Mouse (Mus musculus): ENCODE measurements around the gene Gria4. TPM values are rescaled to one million over a fixed set of nuclear protein-coding genes. Genes with fewer than 3 reads are reported as not detected.

Gria4 gene
- polyA plus RNA-seq, 1 experiment from 2014 or later, result 1.7 TPM

DNA sequence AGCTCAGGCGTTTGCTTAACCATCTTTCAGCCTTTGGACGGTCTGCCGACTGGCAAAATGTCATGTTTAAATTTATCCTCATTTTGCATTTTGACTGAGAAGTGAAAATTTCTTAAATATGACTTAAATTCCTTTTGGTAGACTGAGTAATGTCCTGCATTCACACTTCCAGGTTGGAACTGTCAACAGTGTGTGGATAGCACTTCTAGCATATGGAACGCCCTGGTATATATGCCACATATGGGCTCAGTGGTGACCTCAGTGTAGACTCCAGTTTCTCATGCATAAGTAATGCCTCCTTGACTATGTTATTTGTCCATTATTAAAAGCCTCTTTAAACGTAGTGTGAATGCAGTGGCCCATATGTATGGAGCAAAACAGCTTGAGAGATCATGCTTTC lies 222.4 kb downstream of the Gria4 start:
- Histone ChIP-seq H3K36me3 (no peaks in the 10 kb centered on the region), H3K9ac (no peak overlapping the region), H3K4me1 (no peaks in the 10 kb centered on the region), H3K27me3 (no peaks in the 10 kb centered on the region), H3K4me3 (replicated peaks) (no peak overlapping the region), H3K9me3 (replicated peaks) (no peaks in the 10 kb centered on the region), H3K27ac (replicated peaks) (no peak overlapping the region), H3K4me2 (replicated peaks) (no peak overlapping the region)
- 71% methylated on average over 5 of the region's 5 CpGs for WGBS
- no peak for ATAC-seq (ENCODE audit: insufficient number of reproducible peaks, low FRiP score, low TSS enrichment, low read depth)

- 57% methylated on average over 4 of the region's 4 CpGs for WGBS
- Histone ChIP-seq H3K4me1 (no peaks in the 10 kb centered on the region), H3K4me3 (replicated peaks) (no peak overlapping the region), H3K9me3 (replicated peaks) (no peaks in the 10 kb centered on the region), H3K27me3 (no peaks in the 10 kb centered on the region), H3K36me3 (no peaks in the 10 kb centered on the region), H3K4me2 (replicated peaks) (no peak overlapping the region), H3K27ac (replicated peaks) (no peak overlapping the region), H3K9ac (no peak overlapping the region)
- ATAC-seq (ENCODE audit: insufficient number of reproducible peaks, low FRiP score, low TSS enrichment, low read depth), result no peak
Measured at GRCm38 (mm10) chr9:4555415-4555959, 240.5 kb downstream of the Gria4 start.

DNA sequence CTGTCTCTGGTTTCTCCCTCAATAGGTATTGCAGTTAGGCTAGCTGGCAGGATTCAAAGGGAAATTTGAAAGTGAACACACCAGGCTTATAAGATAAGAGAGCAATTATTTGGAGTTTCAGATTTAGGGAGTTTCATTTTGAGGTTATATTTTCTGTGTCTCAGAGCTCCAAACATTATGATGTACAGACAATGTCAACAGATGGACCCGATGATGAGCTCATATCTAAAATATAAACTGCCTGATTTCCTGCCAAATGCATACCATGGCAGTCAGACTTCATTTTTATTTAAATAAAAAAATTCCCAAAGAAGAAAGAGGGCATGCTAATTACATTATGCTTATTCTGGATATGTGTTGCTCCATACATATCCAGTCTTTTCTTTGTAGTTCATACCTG lies 256.8 kb downstream of the Gria4 start:
- Histone ChIP-seq H3K4me3 (replicated peaks) (no peak overlapping the region), H3K9ac (no peak overlapping the region), H3K27me3 (no peaks in the 10 kb centered on the region), H3K4me2 (replicated peaks) (no peak overlapping the region), H3K9me3 (replicated peaks) (no peaks in the 10 kb centered on the region), H3K4me1 (no peaks in the 10 kb centered on the region), H3K36me3 (no peaks in the 10 kb centered on the region), H3K27ac (replicated peaks) (no peak overlapping the region)
- WGBS, result 80% methylated on average over 1 of the region's 1 CpGs
- no peak for ATAC-seq (ENCODE audit: insufficient number of reproducible peaks, low FRiP score, low TSS enrichment, low read depth)

- Histone ChIP-seq H3K4me1 (no peaks in the 10 kb centered on the region), H3K9me3 (replicated peaks) (no peaks in the 10 kb centered on the region), H3K27me3 (no peaks in the 10 kb centered on the region), H3K4me3 (replicated peaks) (no peak overlapping the region), H3K4me2 (replicated peaks) (no peak overlapping the region), H3K36me3 (no peaks in the 10 kb centered on the region), H3K9ac (no peak overlapping the region), H3K27ac (replicated peaks) (no peak overlapping the region)
- WGBS, result 91% methylated on average over 6 of the region's 6 CpGs
- no peak for ATAC-seq (ENCODE audit: insufficient number of reproducible peaks, low FRiP score, low TSS enrichment, low read depth)
Measured at GRCm38 (mm10) chr9:4536514-4537150, 259.4 kb downstream of the Gria4 start.

DNA sequence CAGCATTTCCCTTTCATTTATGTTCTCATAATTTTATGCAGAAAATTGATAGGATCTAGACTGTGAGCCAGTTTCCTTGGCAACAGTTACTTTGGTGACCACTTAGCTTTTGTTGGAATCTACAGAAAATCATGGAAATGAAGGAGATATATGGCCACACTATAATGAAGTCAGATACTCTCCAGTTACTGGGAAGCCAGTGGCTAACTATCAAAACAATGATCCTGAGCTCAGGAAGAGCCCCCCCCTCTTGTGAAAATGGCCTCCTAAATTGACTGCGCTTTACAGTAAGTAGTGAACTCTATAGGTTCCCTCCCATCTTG lies 281.5 kb downstream of the Gria4 start:
- 97% methylated on average over 1 of the region's 1 CpGs for WGBS
- ATAC-seq (ENCODE audit: insufficient number of reproducible peaks, low FRiP score, low TSS enrichment, low read depth), result no peak
- Histone ChIP-seq H3K4me3 (replicated peaks) (no peak overlapping the region), H3K9me3 (replicated peaks) (no peaks in the 10 kb centered on the region), H3K4me1 (no peaks in the 10 kb centered on the region), H3K36me3 (no peaks in the 10 kb centered on the region), H3K27ac (replicated peaks) (no peak overlapping the region), H3K9ac (no peak overlapping the region), H3K27me3 (no peaks in the 10 kb centered on the region), H3K4me2 (replicated peaks) (no peak overlapping the region)

DNA sequence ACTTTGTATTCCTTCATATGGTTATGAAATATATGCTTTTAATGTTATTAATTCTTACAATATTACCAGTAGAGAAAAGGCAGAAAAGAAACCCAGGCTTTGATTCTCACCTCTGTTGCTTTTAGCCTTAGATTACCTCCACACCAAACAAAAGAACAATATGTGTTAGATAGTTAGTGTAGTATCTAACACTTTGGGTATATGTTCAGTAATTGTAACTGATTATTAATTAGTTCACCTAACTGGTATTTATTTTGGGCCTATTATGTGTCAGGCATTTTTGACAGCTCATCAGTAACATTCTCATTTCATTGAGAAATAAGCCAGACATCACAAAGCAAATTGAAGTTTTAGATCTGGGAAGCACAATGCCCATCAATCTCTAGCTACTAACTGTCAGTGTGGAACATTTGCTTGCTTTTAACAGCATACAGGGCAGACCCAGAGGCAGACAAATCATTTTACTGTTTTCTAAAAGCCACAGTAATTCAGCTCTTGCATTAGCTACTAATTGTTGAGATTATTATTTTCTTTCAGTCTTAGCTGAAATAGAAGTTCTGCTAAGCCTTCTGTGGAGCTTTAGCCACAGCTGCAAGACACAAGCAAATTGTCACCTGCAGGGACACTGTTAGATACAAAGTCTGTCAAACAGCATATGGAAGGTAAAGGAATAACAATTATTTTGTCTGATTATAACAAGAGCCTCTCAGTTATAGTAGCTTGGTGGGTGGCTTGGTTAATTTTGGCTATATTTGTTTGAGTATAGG lies 282.1 kb downstream of the Gria4 start:
- Histone ChIP-seq H3K4me2 (replicated peaks) (no peak overlapping the region), H3K9ac (no peak overlapping the region), H3K9me3 (replicated peaks) (no peaks in the 10 kb centered on the region), H3K27me3 (no peaks in the 10 kb centered on the region), H3K27ac (replicated peaks) (no peak overlapping the region), H3K4me3 (replicated peaks) (no peak overlapping the region), H3K36me3 (no peaks in the 10 kb centered on the region), H3K4me1 (no peaks in the 10 kb centered on the region)
- ATAC-seq (ENCODE audit: insufficient number of reproducible peaks, low FRiP score, low TSS enrichment, low read depth), result no peak

DNA sequence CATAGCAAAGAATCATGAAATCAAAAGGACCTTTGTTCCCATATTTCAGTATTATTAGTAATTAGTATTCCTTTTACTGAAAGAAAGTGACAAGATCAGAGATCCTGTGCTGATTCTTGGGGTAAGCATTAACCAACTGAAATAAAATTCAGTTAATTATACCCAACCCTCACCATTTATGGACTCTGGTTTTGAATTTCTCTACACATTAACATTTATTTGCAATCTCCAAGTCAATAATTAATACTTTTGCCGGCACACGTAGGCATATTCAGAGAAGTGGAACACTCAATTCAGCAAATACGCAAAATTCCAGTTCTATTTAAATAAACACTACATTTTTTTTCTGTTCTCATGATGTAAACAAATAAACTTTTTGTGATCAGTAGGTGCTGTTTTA lies 289.9 kb downstream of the Gria4 start:
- WGBS, result 92% methylated on average over 3 of the region's 3 CpGs

DNA sequence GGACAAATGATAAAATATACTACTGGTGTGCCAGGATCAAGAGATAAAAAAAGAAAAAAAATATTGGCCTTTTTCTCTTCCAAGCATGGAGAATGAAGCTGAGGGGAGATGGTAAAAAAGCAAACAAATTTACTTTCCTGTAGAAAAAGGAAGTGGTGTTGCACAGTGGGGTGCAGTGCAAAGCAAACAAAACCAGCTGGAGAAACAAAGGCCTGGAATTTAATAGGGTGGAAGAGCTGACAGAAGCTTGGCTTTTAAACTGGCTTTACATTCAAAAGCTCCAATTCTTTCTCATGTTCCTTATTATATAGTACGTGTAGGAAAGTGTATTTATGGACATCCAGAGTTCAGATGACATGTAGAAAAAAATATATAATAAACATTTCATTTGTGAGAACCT lies 290.9 kb downstream of the Gria4 start:
- no peak overlapping the region for H3K4me3 ChIP-seq (replicated peaks)
- H3K4me2 ChIP-seq (replicated peaks), result no peak overlapping the region
- WGBS, result 21% methylated on average over 1 of the region's 1 CpGs
- no peak overlapping the region for H3K9ac ChIP-seq
- H3K4me1 ChIP-seq, result no peaks in the 10 kb centered on the region
- H3K36me3 ChIP-seq, result no peaks in the 10 kb centered on the region
- no peak for ATAC-seq (ENCODE audit: insufficient number of reproducible peaks, low FRiP score, low TSS enrichment, low read depth)
- no peaks in the 10 kb centered on the region for H3K9me3 ChIP-seq (replicated peaks)
- H3K27me3 ChIP-seq, result no peaks in the 10 kb centered on the region
- H3K27ac ChIP-seq (replicated peaks), result no peak overlapping the region

More for the DNA sequence above, 289.9 kb downstream of the Gria4 start:
- Histone ChIP-seq H3K9ac (no peak overlapping the region), H3K27ac (replicated peaks) (no peak overlapping the region), H3K4me3 (replicated peaks) (no peak overlapping the region), H3K36me3 (no peaks in the 10 kb centered on the region), H3K27me3 (no peaks in the 10 kb centered on the region), H3K4me2 (replicated peaks) (no peak overlapping the region), H3K9me3 (replicated peaks) (no peaks in the 10 kb centered on the region), H3K4me1 (no peaks in the 10 kb centered on the region)
- ATAC-seq (ENCODE audit: insufficient number of reproducible peaks, low FRiP score, low TSS enrichment, low read depth), result no peak

GRCm38 (mm10) chr9:4486428-4486827 lies 309.6 kb downstream of the Gria4 start:
- no peaks in the 10 kb centered on the region for H3K27me3 ChIP-seq
- ATAC-seq (ENCODE audit: insufficient number of reproducible peaks, low FRiP score, low TSS enrichment, low read depth), result no peak
- H3K36me3 ChIP-seq, result no peaks in the 10 kb centered on the region
- H3K4me1 ChIP-seq, result no peaks in the 10 kb centered on the region
- no peak overlapping the region for H3K4me2 ChIP-seq (replicated peaks)
- no peak overlapping the region for H3K9ac ChIP-seq
- H3K27ac ChIP-seq (replicated peaks), result no peak overlapping the region
- no peaks in the 10 kb centered on the region for H3K9me3 ChIP-seq (replicated peaks)
- WGBS, result 82% methylated on average over 2 of the region's 2 CpGs
- H3K4me3 ChIP-seq (replicated peaks), result no peak overlapping the region

DNA sequence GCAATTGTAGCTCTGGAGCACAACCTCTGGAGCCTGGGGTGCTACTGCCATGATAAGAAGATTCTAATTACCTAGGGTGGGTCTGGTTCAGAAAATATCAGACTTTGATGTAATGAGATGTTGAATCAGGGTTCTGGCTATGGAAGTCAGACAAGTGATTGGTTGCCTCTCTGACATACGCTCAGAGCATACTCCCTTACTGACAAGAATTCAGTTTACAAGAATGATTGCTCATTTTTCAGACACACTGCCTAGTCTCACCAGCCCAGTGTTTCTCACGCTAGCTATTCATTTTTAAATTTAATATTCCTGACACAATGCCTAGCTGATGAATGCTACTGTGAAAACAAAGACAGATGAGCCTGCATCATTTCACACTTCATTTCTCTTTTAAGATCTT lies 311.5 kb downstream of the Gria4 start:
- WGBS, result 71% methylated on average over 2 of the region's 2 CpGs
- no peak for ATAC-seq (ENCODE audit: insufficient number of reproducible peaks, low FRiP score, low TSS enrichment, low read depth)
- no peaks in the 10 kb centered on the region for H3K4me1 ChIP-seq

DNA sequence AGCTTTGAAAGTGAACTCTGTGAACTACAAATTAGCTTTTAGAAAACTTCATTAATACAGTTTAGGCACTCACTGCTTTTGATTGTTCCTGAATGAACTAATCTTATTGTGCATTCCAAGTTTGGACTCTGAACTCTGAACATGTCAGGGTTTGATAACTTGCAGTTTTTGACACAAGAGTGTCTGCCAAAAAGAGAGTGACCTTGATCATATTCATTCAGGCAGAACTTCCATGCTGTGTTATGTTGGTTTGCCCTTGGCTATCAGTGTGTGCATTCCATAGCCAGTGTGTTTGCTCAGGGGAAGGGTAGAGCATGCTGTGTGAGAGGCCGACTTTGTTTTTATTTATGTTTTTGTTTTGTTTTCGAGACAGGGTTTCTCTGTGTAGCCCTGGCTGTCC lies 325.2 kb downstream of the Gria4 start:
- Histone ChIP-seq H3K9ac (no peak overlapping the region), H3K9me3 (replicated peaks) (no peaks in the 10 kb centered on the region), H3K4me1 (no peaks in the 10 kb centered on the region), H3K4me2 (replicated peaks) (no peak overlapping the region), H3K4me3 (replicated peaks) (no peak overlapping the region), H3K36me3 (no peaks in the 10 kb centered on the region), H3K27me3 (no peaks in the 10 kb centered on the region), H3K27ac (replicated peaks) (no peak overlapping the region)
- WGBS, result 56% methylated on average over 2 of the region's 2 CpGs
- no peak for ATAC-seq (ENCODE audit: insufficient number of reproducible peaks, low FRiP score, low TSS enrichment, low read depth)

More for the DNA sequence above, 311.5 kb downstream of the Gria4 start:
- no peaks in the 10 kb centered on the region for H3K27me3 ChIP-seq
- H3K27ac ChIP-seq (replicated peaks), result no peak overlapping the region
- H3K36me3 ChIP-seq, result no peaks in the 10 kb centered on the region
- H3K9me3 ChIP-seq (replicated peaks), result no peaks in the 10 kb centered on the region
- H3K4me2 ChIP-seq (replicated peaks), result no peak overlapping the region
- no peak overlapping the region for H3K4me3 ChIP-seq (replicated peaks)
- no peak overlapping the region for H3K9ac ChIP-seq
